Mouse (Mus musculus) lung, embryonic 16.5 days (tissue): ENCODE measurements at regions not wholly inside any gene's neighbourhood (a gene's known extent, or its start where the extent isn't known, plus 50 kb on each side); places are given as distances from the start of the nearest gene placed in this dataset.

Experiments
- ATAC-seq: fragments of 200-750 bp; cut with Nextera tagmentation; 2 replicates; pipeline ENCODE4 v1.8.0; 2017; ENCODE audit warnings: low read depth, mild to moderate bottlenecking, moderate library complexity
- H3K27ac ChIP-seq: fragments of 300-500 bp; sonication (generic); 2 replicates; pipeline ENCODE4 v1.5.1; 2014; ENCODE audit warnings: mild to moderate bottlenecking, control low read depth, low read length
- H3K27me3 ChIP-seq: fragments of 300-500 bp; sonication (generic); 2 replicates; pipeline ENCODE4 v1.6.1; 2014; ENCODE audit warnings: low read depth, low read length, mixed read lengths; ENCODE audit not compliant: control insufficient read depth, insufficient read depth
- H3K36me3 ChIP-seq: fragments of 300-500 bp; sonication (generic); 2 replicates; pipeline ENCODE4 v1.6.1; 2014; ENCODE audit warnings: low read length; ENCODE audit not compliant: control insufficient read depth, insufficient read depth
- H3K4me1 ChIP-seq: fragments of 300-500 bp; sonication (generic); replicated peaks from 2 replicates; pipeline ENCODE4 v1.6.1; 2014; ENCODE audit warnings: low read length, mixed read lengths; ENCODE audit not compliant: control insufficient read depth, insufficient read depth
- H3K4me2 ChIP-seq: fragments of 300-500 bp; sonication (generic); 2 replicates; pipeline ENCODE4 v1.6.1; 2014; ENCODE audit warnings: low read depth, low read length, control low read depth
- H3K4me3 ChIP-seq: fragments of 300-500 bp; sonication (generic); 2 replicates; pipeline ENCODE4 v1.5.1; 2014; ENCODE audit warnings: mild to moderate bottlenecking, low read length, control low read depth
- H3K9ac ChIP-seq: fragments of 300-500 bp; sonication (generic); 2 replicates; pipeline ENCODE4 v1.6.1; 2014; ENCODE audit warnings: low read length, control low read depth
- H3K9me3 ChIP-seq: fragments of 300-500 bp; sonication (generic); 2 replicates; pipeline ENCODE4 v1.6.1; 2016; ENCODE audit warnings: low read length; ENCODE audit not compliant: control insufficient read depth
- WGBS: fragments of 180-500 bp; shearing (Covaris S2); extraction: QIAGEN DNeasy Blood & Tissue Kit; methylation state at CpG from one replicate; pipeline ENCODE4 v1.1.7; 2014; 5-methylcytosine and 5-hydroxymethylcytosine counted together

GRCm38 (mm10) chr6:94354451-94355095 lies 70.9 kb upstream of the Magi1 start:
- Histone ChIP-seq H3K9ac (no peak overlapping the region), H3K4me1 (no peaks in the 10 kb centered on the region), H3K4me2 (no peak overlapping the region), H3K4me3 (no peak overlapping the region), H3K36me3 (no peaks in the 10 kb centered on the region), H3K27ac (no peak overlapping the region), H3K27me3 (no peaks in the 10 kb centered on the region), H3K9me3 (no peaks in the 10 kb centered on the region)
- no peak for ATAC-seq
- 28% methylated on average over 8 of the region's 8 CpGs for WGBS

- H3K27me3 ChIP-seq = no peaks in the 10 kb centered on the region
- no peak overlapping the region for H3K4me2 ChIP-seq
- WGBS = 77% methylated on average over 2 of the region's 2 CpGs
- H3K36me3 ChIP-seq = no peaks in the 10 kb centered on the region
- H3K27ac ChIP-seq = no peak overlapping the region
- no peak overlapping the region for H3K4me3 ChIP-seq
- H3K9me3 ChIP-seq = no peaks in the 10 kb centered on the region
- ATAC-seq = no peak
- H3K4me1 ChIP-seq = no peaks in the 10 kb centered on the region
- H3K9ac ChIP-seq = no peak overlapping the region
These were observed 60.6 kb upstream of the Magi1 start for GRCm38 (mm10) chr6:94344296-94344695.

- H3K9me3 ChIP-seq = no peaks in the 10 kb centered on the region; the same call in 1 of the 2 replicates
- no peak overlapping the region for H3K27ac ChIP-seq
- H3K27me3 ChIP-seq = no peaks in the 10 kb centered on the region
- H3K4me3 ChIP-seq = no peak overlapping the region
- no peak overlapping the region for H3K9ac ChIP-seq
- no peak overlapping the region for H3K4me2 ChIP-seq
- H3K36me3 ChIP-seq = no peaks in the 10 kb centered on the region
- 63% methylated on average over 2 of the region's 2 CpGs for WGBS
- H3K4me1 ChIP-seq = no peaks in the 10 kb centered on the region
- ATAC-seq = no peak
These were observed 56.8 kb upstream of the Magi1 start for GRCm38 (mm10) chr6:94340546-94340945.

GRCm38 (mm10) chr6:94336168-94336567 lies 52.5 kb upstream of the Magi1 start:
- no peak overlapping the region for H3K27ac ChIP-seq
- WGBS = 59% methylated on average over 6 of the region's 6 CpGs
- no peak overlapping the region for H3K4me2 ChIP-seq
- H3K4me1 ChIP-seq = no peaks in the 10 kb centered on the region
- H3K9ac ChIP-seq = no peak overlapping the region
- no peaks in the 10 kb centered on the region; the same call in 1 of the 2 replicates for H3K9me3 ChIP-seq
- no peaks in the 10 kb centered on the region for H3K36me3 ChIP-seq
- no peaks in the 10 kb centered on the region for H3K27me3 ChIP-seq
- no peak overlapping the region for H3K4me3 ChIP-seq
- no peak for ATAC-seq
